Mouse (Mus musculus) skeletal muscle tissue, adult 2 months (tissue): ENCODE measurements around the gene Synpo2l.
A peak's percentile ranks its signal among the peaks of the same experiment; 100 is the strongest.

Experiments used
- DNase-seq: peaks from one replicate; pipeline ENCODE4 v3.0.0-alpha.2; 2012; ENCODE audit warnings: low read depth, low spot score

Synpo2l gene

GRCm38 (mm10) chr14:20681742-20682141, 13.6 kb upstream of the Synpo2l start:
- no peak for DNase-seq

GRCm38 (mm10) chr14:20677906-20678305, 9.8 kb upstream of the Synpo2l start:
- no peak for DNase-seq

GRCm38 (mm10) chr14:20674064-20674833, 6.1 kb upstream of the Synpo2l start, which contains the start of gene Sec24c:
Gene Sec24c (plus strand): TSS chr14:20674308.
- peak; percentile 99 for DNase-seq

GRCm38 (mm10) chr14:20673735-20674063, 5.5 kb upstream of the Synpo2l start:
- no peak for DNase-seq

GRCm38 (mm10) chr14:20672990-20673389, 4.8 kb upstream of the Synpo2l start:
- DNase-seq: no peak

- peak; percentile 43 for DNase-seq
Observed at GRCm38 (mm10) chr14:20667469-20667868, 685 bp downstream of the Synpo2l start.

- DNase-seq: peak; percentile 87
Observed at GRCm38 (mm10) chr14:20664436-20664835, 3.7 kb downstream of the Synpo2l start.

GRCm38 (mm10) chr14:20663601-20664000, 4.6 kb downstream of the Synpo2l start:
- no peak for DNase-seq

- DNase-seq: no peak
Observed at GRCm38 (mm10) chr14:20662740-20663139, 5.4 kb downstream of the Synpo2l start.

GRCm38 (mm10) chr14:20661661-20662331, 6.4 kb downstream of the Synpo2l start:
- DNase-seq: no peak

GRCm38 (mm10) chr14:20660827-20661660, 7.1 kb downstream of the Synpo2l start:
- DNase-seq: peak; percentile 96

- DNase-seq: no peak
Observed at GRCm38 (mm10) chr14:20659687-20660086, 8.5 kb downstream of the Synpo2l start.

- DNase-seq: no peak
Observed at GRCm38 (mm10) chr14:20658902-20659301, 9.3 kb downstream of the Synpo2l start.

- peak; percentile 68 for DNase-seq
Observed at GRCm38 (mm10) chr14:20658326-20658725, 9.8 kb downstream of the Synpo2l start.

- peak; percentile 79 for DNase-seq
Observed at GRCm38 (mm10) chr14:20656361-20656760, 11.8 kb downstream of the Synpo2l start, which contains the start of gene Myoz1. Gene Myoz1 (minus strand): TSS chr14:20656540.

- peak; percentile 81 for DNase-seq
Observed at GRCm38 (mm10) chr14:20655731-20656130, 12.4 kb downstream of the Synpo2l start.

- no peak for DNase-seq
Observed at GRCm38 (mm10) chr14:20654690-20655421, 13.3 kb downstream of the Synpo2l start.

GRCm38 (mm10) chr14:20651722-20652256, 16.4 kb downstream of the Synpo2l start:
- peak; percentile 94 for DNase-seq

- peak; percentile 65 for DNase-seq
Observed at GRCm38 (mm10) chr14:20651000-20651399, 17.2 kb downstream of the Synpo2l start.

- DNase-seq: peak; percentile 69
Observed at GRCm38 (mm10) chr14:20646381-20646780, 21.8 kb downstream of the Synpo2l start.

GRCm38 (mm10) chr14:20645547-20645946, 22.6 kb downstream of the Synpo2l start:
- no peak for DNase-seq
